Mouse (Mus musculus) heart, adult 18-20 months (tissue): Measurements from ENCODE around the gene Zfp759. TPM values are rescaled to one million over a fixed set of nuclear protein-coding genes. Genes with fewer than 3 reads are reported as not detected.

Source experiments
- total RNA-seq, 2 experiments: library from RNA; stranded (reverse); gene quantifications; 2 replicates each; pipeline ENCODE4 v1.2.3; 2021

Zfp759 gene
- total RNA-seq, 2 experiments from 2014 or later: 4.5 to 4.8 TPM

Other genes starting within 250 kb of the Zfp759 start
- 1 to 10 TPM in 1 of 2 experiments, under 1 TPM in 1; 0.65 to 1.1 TPM for gene Gm10767, start 216.7 kb upstream of the Zfp759 start, total RNA-seq
- 1 to 10 TPM; 1.4 to 1.5 TPM for gene Zfp712, start 60.5 kb upstream of the Zfp759 start, total RNA-seq
- 1 to 10 TPM in 1 of 2 experiments, under 1 TPM in 1; 0.45 to 1.0 TPM for gene Zfp708, start 23.7 kb upstream of the Zfp759 start, total RNA-seq
- 1 to 10 TPM; 1.2 to 4.1 TPM for gene Gm28557, start 13.1 kb upstream of the Zfp759 start, total RNA-seq
- gene Rslcan18, start 5.4 kb upstream of the Zfp759 start, total RNA-seq: 1 to 10 TPM; 1.0 to 1.3 TPM
- gene Rsl1, start 51.5 kb downstream of the Zfp759 start, total RNA-seq: 1 to 10 TPM; 2.1 to 3.0 TPM
- gene Zfp455, start 72.8 kb downstream of the Zfp759 start, total RNA-seq: under 1 TPM; 0.85 to 0.92 TPM
- 1 to 10 TPM; 1.0 to 1.3 TPM for gene Zfp458, start 156.8 kb downstream of the Zfp759 start, total RNA-seq
- 1 to 10 TPM; 3.2 to 4.2 TPM for gene Zfp457, start 184.8 kb downstream of the Zfp759 start, total RNA-seq
- gene Zfp595, start 210.9 kb downstream of the Zfp759 start, total RNA-seq: 1 to 10 TPM; 1.4 to 2.7 TPM
- 1 to 10 TPM in 1 of 2 experiments, not detected in 1; 1.8 TPM for gene Gm28044, start 238.9 kb downstream of the Zfp759 start, total RNA-seq
- 1 to 10 TPM in 1 of 2 experiments, under 1 TPM in 1; 0.72 to 1.1 TPM for gene Zfp953, start 238.9 kb downstream of the Zfp759 start, total RNA-seq